Mouse (Mus musculus) skeletal muscle tissue, adult 2 months (tissue): ENCODE data around the gene Gm49394.

Experiments
- DNase-seq: peaks from one replicate; pipeline ENCODE4 v3.0.0-alpha.2; 2012; ENCODE audit warnings: low read depth, low spot score

The Gm49394 gene

DNA sequence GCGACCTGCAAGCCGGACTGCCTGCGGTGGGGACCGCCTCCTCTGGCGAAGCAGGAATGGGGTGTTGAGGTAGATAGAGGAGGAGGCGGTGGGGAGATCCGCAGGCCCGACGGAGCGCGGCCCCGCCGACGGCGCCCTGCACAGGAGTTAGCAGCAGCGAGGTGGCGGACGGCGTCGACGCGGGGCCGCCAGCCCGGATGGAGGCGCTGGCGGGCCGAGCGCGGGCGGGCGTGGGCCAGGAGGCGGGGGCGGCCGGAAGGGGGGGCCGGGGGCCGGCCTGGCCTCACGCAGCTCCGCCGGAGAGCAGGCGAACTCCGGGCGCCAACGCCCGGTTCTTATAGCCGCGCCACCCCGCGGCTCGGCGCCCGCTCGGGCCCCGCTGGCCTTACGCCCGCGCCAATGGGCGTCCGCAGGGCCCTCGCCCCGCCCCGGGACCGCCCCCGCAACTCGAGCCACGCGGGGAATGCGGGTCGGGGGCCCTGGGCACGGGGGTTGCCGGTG lies 10.5 kb downstream of the Gm49394 start:
- no peak for DNase-seq

DNA sequence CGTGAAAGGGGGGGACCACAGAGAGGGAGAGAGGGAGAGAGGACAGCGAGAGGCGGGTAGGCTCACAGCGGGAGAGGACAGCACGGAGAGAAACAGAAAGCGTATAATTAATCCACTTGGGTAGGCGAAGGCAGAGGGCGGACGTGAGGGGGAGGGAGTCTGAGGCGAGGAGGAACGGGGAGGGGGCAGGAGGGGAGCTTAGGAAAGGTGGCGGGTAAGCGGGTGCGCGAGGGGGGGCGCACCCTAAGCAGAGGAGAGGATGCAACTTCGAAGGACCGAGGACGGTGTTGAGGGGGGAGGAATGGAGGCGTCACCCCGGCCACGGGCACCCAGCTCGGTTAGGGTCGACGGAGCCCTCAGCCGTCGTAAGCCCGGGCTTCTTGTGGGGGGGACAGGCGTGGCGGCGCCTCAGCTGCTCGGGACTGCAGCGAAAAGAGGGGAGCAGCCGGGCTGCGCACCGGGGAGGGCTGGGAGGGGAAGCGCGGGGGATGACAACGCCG lies 11.0 kb downstream of the Gm49394 start:
- DNase-seq = no peak

DNA sequence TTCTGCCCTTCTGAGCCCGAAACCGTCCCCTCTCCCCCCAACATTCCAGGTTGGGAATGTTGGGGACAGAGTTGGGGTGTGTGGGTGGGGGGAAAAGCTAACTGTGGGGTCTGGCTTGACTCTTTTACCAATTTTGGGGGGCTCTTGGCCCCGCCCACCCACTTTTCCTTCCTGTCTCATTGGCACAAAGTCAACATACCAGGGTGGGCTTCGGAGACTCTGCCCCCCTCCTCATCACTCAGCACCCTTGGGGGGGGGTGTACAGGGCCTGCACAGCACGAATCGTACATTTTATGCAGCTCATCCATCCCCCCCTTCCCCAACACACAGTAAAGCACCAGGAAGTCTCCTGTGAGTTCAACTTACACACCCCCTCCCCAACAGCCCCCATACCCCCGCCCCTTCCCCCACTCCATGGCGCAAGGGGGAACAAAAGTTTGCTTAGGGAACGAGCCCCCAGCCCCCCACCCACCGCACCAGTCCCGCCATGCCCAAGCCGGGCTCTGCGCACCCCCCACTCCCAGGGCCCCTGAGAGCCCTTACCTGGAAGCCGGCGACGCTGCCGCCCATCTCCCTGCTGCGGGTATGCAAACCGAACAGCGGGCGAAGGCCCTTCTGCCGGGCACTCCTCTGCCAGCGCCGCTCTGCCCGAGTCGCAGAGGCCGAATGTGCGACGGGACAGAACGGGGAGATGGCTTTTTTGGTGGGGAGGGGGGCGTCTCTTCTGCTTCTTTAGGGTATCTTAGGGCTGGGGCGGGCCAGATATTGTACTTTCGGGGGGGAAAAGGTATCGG lies 11.7 kb downstream of the Gm49394 start:
- no peak for DNase-seq

DNA sequence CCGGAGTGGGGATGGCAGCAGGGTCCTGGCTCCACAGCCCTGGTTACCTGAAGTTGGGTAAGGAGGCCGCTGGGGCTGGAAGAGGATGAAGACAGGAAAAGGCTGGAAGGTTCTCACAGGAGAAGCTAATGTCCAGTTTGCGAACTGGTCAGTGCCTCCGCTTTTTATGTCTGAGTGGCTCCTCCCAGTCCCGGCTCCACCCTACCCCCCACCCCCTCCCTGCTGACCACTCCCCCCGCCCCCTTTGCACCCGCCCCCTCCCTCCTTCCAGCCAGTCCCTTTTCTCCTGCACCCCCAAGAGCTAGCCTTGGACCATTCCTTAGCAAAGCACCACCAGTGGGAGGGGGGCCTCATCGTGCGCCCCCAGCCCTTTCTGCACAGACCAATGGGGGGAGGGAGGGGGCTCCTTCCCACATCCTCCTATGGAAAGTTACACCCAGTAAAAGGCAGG lies 12.4 kb downstream of the Gm49394 start:
- no peak for DNase-seq

DNA sequence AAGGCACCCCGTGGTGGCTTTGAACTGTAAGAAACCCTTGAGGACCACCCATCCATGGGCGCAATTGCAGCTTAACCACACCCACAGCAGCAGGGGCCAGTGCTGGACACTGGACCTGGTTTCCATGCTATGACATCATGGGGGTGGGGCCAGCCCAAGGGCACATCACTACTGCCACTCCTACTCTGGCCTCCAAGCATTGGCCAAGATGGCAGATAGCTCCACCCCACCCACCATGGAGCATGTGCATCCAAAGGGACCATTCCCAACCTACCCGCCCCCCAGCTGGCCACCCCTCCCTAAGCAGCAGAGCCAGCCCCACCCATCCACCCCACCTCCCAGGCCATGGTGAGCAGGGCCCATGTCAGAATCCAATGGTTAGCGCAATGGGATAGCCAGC lies 13.7 kb downstream of the Gm49394 start:
- no peak for DNase-seq

DNA sequence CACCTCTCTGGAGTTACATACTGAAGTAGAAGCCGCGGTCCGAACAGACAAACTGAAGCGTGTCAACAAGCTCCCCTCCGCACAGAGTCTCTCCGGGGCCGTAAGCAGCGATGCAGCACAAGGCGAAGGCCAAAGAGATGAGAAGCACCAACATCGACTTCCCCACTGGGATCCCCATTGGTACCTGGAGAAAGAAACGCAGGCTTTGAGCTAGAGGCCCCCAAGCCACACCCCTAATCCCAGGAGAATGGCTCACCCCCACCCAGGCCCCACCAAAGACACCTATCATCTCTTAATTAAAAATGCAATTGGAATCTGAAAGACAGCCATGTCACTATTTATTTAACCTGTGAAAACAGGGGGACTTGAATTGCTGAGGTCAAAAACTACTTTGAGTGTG lies 14.1 kb downstream of the Gm49394 start:
- DNase-seq = no peak

DNA sequence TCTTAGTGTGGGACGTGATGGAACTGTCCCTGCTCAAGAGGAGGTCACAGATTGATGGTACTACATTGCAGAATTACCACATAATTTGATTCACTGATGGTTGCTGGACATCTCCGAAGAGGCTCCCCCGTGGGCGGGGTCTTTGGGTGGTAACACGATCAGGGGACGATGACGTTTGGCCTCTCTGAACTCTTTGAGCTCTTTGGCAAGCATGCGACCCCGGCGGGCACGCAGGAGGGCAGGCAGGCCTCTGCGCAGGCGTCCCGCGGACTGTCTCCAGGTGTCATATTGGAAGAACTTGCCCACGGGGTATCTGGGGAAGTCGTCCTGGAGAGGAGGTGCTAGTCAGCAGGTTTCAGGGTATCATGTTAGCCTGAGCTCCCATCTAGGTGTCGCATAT lies 16.0 kb downstream of the Gm49394 start:
- no peak for DNase-seq

DNA sequence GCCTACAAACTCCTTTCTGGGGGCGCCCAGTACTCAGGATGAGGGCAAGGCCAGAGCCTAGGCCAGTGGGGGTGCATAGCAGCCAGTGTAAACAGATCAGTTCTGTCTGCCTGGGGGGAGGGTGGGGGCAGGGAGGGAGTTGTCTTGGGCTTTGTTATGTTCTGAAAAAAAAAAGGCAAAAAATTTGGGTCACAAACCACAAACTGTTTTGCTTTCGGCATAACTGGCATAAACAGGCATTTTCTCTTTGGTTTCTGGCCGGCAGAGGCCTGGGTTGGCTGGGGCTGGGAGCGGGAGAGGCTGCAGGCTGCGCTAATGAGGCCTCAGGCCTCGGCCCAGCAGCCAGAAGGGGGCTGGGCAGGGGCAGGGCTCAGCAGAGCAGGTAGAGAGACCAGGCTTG lies 23.1 kb downstream of the Gm49394 start:
- DNase-seq = no peak

DNA sequence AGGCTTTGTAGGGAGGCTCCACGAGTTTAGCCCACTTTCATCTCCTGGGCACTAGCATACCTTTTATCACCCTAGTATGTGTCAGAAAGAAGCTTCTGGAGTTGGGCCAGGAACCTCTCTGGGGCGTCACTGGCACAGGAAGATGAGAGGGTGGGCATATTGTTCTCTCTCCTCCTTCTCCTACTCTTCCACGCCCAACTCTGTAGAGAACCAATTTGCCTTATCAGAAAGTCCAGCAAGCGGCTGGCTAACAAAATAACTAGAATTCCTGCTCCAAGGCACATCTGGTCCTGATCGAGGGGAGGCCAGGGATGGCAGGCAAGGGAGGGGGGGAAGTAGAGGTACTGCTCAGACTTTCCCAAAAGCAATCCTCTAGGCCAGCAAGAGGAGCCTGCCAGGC lies 24.7 kb downstream of the Gm49394 start:
- no peak for DNase-seq

DNA sequence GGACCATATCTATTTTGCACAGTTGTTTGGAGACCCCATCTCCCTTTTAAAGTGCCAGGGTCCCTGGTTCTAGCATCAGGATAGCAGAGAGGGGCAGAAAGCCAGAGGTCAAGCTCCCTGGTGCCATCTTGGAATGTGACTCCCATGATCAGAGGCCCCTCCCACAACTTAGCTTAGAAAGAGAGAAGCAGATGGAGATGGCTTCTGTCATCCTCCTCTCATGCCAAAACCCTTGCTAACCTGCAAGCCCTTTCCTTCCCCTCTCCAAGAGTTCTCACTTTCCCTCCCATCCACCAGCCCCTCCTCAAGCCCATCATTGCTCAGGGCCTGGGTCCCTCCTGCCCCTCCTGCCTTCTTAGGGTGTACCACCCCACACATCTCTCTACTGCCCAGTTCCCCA lies 33.6 kb downstream of the Gm49394 start:
- DNase-seq = no peak

DNA sequence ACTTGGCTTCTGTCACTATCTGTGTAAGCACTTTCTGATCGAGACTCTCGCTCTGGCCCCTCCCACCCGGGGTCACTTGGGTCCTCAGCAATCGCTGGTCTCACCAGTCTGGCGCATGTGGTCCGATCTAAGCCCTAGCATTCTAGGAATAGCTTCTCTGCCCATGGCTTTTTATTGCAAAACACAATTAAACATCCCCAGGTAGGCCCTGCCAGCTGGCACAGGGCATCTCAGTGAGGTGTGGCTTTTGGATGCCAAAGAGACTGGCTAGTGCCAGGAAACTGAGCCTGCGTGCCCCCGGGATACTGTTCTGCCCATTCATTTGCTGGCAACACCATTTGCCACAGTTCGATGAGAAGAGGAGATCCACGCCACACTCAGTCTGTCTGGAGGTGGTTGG lies 39.1 kb downstream of the Gm49394 start:
- DNase-seq = no peak

DNA sequence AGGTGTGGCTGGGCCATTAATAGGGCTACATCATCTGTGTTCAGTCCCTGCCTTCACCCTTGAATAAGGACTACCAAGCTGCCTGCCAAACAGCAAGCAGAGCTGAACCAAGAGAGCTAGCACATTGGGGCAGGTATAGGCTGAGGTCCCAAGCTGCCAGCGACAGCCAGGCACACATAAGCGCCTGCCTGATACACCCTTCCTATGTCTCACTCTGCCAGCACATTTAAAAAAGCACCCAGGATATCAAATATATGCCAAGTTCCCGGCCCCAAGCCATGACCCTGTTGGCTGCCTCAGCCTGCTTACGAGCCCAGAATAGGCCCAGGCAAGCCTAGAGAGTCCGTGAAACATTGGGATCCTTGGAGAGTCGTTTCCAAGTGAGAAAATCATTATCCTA lies 39.9 kb downstream of the Gm49394 start:
- peak; percentile 83 for DNase-seq

DNA sequence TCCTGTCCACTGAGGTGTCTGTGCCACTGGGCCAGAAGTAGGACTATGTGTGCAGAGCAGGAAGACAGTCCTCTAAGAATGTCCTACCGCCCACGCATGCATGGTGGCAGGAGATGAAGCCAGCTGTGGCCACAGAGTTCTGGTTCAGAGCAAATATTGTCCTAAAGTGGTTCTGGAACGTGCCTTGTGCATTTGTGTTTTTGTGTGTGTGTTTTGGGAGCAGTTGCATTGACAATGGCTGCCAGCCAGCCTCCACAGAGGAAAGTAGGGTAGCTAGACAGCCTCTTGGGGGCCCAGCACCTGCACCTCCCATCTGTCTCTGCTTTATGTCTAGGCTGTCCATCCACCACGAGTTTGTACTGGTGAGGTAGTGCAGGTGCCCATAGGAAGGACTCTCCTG lies 47.6 kb downstream of the Gm49394 start:
- DNase-seq = no peak

DNA sequence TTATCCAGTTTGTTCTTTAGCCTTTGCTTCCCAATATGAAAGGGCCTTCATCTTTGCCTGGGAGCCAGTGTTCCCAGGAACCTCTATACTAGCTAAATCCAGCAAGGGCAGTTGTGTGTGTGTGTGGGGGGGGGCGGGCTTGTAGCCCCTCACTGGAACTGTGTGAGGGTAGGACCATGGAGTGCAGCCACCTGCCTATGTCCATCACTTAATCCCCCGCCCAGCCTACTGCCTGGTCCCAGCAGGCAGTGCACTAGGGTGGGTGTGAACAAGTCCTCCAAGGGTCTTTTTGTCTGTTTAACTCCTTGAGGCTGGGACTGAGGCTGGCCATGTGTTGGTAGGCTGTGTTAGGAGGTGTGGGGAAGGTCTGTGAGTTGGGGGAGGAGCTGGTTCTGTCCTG lies 56.7 kb downstream of the Gm49394 start:
- no peak for DNase-seq

DNA sequence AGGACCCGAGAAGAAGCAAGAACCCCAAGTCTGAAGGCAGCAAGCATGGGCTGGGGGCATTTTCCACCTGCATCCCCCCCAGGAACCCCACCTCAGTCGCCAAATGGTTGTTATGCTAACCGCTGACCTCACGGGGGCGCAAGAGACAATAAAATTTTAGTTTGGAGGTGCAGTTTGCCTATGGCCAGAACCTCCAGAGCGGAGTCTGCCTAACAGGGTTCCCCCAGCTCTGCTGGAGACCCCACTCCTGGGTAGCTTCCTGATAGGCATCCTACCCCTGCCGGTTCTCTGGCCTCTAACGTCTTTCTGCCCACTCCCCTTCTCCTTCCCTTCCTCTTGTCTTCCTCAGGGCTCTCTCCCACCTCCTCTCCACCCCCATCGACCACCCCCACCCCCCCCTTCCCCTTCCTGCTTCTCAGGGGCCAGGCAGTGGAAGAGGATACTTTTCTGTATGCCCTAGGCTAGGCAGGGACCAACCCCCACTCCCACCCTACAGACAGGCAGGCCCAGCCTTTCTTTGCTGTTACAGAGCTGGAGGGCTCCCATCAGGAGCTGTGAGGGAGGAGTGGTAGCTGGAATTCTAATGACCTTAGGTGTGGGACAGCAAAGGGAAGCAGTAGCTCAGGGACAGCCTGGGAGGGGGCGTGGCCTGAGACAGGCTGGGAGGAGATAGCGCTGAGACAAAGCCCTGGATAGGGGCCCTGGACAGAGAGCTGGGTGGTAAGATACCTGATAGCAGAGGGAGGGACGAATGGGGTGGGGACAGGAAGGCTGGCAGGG lies 58.9 kb downstream of the Gm49394 start:
- no peak for DNase-seq

DNA sequence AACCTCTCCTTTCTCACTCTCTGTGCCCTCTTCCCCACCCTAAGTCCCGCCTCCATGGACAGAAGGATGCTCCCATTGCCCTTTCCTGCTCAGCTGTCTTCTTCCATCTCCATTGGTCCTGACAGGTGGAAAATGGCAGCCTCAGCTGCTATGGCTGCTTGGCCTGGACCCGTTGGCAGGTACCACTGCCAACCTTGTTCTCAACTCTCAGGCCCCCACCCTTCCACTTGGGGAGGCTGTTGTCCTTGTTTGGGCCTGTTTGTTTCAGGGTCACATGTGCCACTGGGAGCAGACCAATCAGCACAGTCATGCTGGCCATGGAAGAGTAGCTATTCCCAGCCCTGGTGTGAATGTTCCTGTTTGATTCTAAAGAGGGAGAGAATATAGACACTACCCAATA lies 68.8 kb downstream of the Gm49394 start:
- DNase-seq = peak; percentile 98
